Mouse (Mus musculus): ENCODE data around the gene Cachd1. TPM values are rescaled to one million over a fixed set of nuclear protein-coding genes. Genes with fewer than 3 reads are reported as not detected.

The Cachd1 gene
- polyA plus RNA-seq, 1 experiment from 2014 or later = 39.7 TPM

DNA sequence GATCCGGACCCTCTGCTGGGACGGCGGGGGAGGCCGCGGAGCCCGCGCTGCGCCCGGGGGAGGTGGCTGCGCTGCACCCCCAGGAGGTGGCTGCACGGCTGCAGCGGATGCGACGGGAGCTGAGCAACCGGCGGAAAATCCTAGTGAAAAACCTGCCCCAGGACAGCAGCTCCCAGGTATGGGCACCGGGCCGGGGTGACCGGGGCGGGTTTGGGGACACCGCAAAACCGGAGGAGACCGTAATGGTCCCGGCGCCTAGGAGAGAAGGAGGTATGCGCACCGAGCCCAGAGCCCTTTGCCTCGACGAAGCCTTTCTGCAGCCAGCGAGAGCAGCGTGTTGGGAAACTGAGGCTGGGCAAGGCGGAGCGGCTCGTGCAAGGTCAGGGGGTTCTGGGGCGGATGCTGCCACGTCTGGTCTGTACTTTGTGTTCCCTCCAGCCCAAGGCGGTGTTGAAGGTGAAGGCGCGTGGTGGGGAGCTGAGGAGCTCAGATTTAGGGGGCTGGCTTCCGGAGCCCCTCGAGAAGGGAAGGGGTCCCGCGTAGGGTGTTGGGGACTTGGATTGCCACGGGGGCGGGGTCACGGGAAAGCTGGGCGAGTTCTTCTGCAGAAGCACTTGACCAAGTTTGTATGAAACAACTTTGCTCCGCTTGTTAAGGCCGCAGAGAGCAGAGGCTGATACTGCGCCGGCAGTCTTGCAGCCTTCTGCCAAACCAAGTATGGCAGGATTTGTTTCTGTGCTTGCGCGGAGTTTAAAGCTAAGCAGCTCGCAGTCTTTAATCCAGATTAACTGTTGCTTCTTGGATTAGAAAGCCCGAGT lies 292.9 kb downstream of the Cachd1 start:
- peaks cover 7% of the 10 kb centered on the region; the same call in 1 of the 2 replicates for H3K4me1 ChIP-seq (replicated peaks)
- peak overlapping the region; percentile 80 for H3K27ac ChIP-seq
- 1% methylated on average over 55 of the region's 55 CpGs for WGBS

DNA sequence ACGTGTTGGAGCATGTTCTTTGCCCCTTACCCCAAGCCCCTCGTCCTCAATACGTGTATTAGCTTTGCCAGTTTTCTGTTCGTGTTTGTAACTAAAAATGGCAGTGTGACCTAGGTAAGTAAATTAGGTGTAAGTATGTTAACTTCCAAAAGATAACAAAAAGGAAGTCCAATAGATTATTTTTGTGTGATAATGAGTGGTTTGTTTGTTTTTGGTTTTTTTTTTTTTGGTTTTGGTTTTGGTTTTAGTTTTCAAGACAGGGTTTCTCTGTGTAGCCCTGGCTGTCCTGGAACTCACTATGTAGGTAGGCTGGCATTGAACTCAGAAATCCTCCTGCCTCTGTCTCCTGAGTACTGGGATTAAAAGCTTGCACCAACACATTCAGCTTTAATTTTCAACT lies 295.1 kb downstream of the Cachd1 start:
- Histone ChIP-seq H3K9ac (replicated peaks) (no peak overlapping the region), H3K4me1 (replicated peaks) (peaks cover 7% of the 10 kb centered on the region; the same call in 1 of the 2 replicates), H3K4me2 (no peak overlapping the region), H3K27me3 (no peaks in the 10 kb centered on the region), H3K36me3 (no peaks in the 10 kb centered on the region), H3K27ac (no peak overlapping the region), H3K4me3 (replicated peaks) (no peak overlapping the region), H3K9me3 (no peaks in the 10 kb centered on the region)
- no peak for ATAC-seq (ENCODE audit: insufficient number of reproducible peaks, insufficient read depth, low FRiP score, low TSS enrichment, low read depth)
- WGBS = 84% methylated on average over 4 of the region's 4 CpGs

More for the DNA sequence above, 292.9 kb downstream of the Cachd1 start:
- H3K36me3 ChIP-seq = no peaks in the 10 kb centered on the region
- H3K4me2 ChIP-seq = peak overlapping the region; percentile 86
- peak overlapping the region; percentile 85 for H3K4me3 ChIP-seq (replicated peaks)
- no peaks in the 10 kb centered on the region for H3K27me3 ChIP-seq
- ATAC-seq (ENCODE audit: insufficient number of reproducible peaks, insufficient read depth, low FRiP score, low TSS enrichment, low read depth) = peak; percentile 78
- H3K9ac ChIP-seq (replicated peaks) = peak overlapping the region; percentile 82
- H3K9me3 ChIP-seq = no peaks in the 10 kb centered on the region

- H3K27me3 ChIP-seq = no peaks in the 10 kb centered on the region
- no peak overlapping the region for H3K9ac ChIP-seq (replicated peaks)
- no peak for ATAC-seq (ENCODE audit: insufficient number of reproducible peaks, insufficient read depth, low FRiP score, low TSS enrichment, low read depth)
- 52% methylated on average over 3 of the region's 3 CpGs for WGBS
- H3K4me2 ChIP-seq = no peak overlapping the region
- H3K4me1 ChIP-seq (replicated peaks) = peaks cover 7% of the 10 kb centered on the region; the same call in 1 of the 2 replicates
- no peak overlapping the region for H3K4me3 ChIP-seq (replicated peaks)
- no peak overlapping the region for H3K27ac ChIP-seq
- no peaks in the 10 kb centered on the region for H3K9me3 ChIP-seq
- H3K36me3 ChIP-seq = no peaks in the 10 kb centered on the region
Measured at GRCm38 (mm10) chr4:101076425-101076824, 299.9 kb downstream of the Cachd1 start.

Other genes with a start within 250 kb of the Cachd1 start
- not detected in 2 replicates for gene Gm10577, start 244.0 kb downstream of the Cachd1 start, polyA plus RNA-seq (2016; fragmentation: Nextera tagmentation; extraction: Ambion mirVana)